Mouse (Mus musculus): ENCODE results near the gene Fcamr.

Fcamr gene

DNA sequence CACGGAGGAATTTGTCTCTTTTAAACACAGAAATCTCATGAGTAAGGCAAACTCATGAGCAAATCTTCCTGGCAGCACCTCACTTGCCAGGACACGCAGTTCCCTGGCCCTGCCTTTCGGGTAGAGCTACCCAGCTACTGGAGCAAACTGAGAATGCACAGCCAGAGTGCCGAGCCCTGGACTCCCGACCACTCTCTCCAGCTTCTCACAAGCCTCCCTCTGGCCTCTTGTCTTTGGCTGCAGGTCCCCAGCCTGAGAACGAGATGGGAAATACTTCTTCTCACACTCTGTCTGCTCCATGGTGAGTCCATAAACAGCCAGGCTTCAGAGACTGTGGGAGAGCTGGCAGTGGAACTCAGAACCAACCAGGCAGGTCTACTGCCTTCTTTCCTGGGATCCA lies 2.3 kb downstream of the Fcamr start:
- DNase-seq (ENCODE audit: low spot score) = peak; percentile 62

DNA sequence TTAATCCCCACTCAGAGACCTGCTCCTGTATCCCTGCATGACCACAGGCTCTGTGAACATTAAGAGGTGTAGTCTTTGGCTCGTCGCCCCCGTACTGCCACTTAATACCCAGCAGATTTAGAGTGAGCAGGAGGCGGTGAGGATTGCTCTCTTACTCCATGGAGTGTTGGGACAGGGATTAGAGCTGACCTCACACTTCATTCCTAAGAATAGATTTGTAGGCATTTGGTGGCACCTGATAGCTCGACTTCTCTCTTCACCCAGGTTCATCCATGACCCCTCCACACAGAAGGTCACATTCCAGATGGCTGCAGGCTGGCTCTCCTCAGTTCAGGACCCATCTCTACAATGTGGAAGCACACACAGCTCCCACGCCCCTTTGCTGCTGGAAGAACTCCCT lies 3.6 kb downstream of the Fcamr start:
- DNase-seq (ENCODE audit: low spot score) = no peak

DNA sequence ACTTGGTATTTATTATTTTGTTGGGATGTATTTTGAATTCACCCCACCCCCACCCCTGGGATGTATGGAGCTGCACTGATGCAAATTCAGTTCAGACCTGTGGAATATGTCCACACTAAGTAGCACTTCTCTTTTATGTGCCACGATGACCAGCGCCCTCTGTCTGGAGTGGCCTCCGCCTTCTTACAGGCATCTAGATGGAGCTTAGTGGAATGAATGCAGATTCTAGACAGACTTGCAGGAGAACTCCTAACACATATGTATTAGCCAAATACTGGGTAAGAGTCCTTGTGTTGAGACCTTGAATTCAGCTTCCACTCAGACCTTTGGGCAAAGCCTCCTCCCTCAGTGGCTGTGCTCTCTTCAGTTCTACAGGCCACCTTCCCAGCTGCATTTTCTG lies 10.2 kb downstream of the Fcamr start:
- no peak for DNase-seq (ENCODE audit: low spot score)

DNA sequence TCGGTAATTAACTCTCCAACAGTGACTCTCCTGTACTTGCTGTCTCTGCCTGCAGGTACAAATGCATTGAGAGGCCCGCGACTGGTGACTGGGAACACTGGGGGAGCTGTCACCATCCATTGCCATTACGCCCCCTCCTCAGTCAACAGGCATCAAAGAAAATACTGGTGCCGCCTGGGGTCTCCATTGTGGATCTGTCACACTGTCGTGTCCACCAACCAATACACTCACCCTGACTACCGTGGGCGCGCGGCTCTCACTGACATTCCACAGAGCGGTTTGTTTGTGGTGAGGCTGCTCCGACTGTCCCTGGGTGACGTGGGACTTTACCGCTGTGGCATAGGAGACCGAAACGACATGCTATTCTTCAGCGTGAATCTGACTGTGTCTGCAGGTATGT lies 10.6 kb downstream of the Fcamr start:
- no peak for DNase-seq (ENCODE audit: low spot score)

DNA sequence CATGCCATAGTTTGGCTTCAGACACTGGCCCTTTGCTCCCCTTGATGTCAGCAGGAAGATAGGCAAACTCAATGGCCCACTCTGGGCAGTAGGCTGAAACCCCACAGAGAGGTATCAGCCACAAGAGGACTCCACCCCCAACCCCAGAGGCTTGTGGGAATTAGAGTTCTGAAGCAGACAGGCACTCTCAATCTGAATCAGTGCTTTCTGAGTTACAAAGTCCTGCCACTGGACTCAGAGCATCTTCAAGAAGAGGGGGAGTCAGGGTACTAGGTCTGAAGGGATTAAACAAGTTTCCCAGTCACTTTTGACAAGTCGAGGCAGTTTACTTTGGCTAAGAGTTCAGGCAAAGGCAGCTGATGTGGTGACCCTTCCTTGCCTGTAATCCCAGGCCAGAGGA lies 19.0 kb downstream of the Fcamr start:
- no peak for DNase-seq (ENCODE audit: low spot score)

DNA sequence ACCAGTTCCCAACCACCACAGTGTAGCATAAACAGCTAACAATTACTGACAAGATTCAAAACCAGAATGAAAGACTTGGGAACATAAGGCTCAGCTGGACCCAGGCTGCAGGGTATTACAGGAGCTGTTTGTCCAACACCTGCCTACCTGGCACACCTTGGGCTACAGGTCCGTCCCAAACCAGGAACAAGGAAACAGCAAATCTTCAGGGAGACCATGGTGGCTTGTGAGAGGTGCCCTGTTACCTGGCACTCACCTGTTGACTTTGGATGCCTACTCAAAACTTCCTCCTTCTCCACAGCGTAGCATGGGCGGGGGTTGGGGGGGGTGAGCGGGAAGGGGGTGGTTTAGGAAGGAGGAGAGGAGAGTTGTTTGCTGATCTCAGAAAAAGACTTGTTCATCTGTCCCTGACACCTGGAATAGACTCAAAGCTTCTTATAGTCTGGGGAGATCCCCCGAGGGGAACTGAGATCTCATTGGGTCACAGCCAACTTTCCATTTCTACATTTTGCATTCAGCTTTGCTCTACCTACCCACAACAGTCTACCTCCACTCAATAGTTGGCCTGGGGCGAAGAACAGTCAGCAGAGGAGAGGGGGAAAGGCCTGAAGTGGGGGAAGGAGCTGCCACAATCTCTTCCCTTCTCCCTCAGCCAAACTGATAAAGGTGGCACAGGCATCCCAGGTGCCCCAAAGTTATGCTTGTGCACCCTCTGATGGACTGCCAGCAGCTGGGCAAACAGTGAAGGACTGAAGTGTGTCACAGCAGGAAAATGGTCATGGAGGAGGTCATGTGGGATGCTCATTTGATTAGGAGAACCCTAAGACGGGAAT lies 19.8 kb downstream of the Fcamr start:
- peak; percentile 13 for DNase-seq (ENCODE audit: low spot score)

DNA sequence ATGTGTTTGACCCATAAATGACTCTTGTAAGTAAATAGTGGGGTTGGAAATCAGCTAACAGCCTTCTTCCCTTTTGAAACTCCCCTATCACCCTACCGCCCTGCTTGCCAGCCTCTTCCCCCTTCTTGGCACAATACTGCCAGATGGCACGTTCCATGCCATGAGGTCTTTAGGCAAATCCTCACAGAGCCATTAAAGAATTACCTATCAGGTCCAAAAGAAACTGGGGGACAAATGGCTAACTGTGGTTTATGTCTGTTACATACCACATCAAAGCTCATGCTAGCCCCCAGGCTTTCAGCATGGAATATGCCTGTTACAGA lies 20.4 kb downstream of the Fcamr start:
- no peak for DNase-seq (ENCODE audit: low spot score)

DNA sequence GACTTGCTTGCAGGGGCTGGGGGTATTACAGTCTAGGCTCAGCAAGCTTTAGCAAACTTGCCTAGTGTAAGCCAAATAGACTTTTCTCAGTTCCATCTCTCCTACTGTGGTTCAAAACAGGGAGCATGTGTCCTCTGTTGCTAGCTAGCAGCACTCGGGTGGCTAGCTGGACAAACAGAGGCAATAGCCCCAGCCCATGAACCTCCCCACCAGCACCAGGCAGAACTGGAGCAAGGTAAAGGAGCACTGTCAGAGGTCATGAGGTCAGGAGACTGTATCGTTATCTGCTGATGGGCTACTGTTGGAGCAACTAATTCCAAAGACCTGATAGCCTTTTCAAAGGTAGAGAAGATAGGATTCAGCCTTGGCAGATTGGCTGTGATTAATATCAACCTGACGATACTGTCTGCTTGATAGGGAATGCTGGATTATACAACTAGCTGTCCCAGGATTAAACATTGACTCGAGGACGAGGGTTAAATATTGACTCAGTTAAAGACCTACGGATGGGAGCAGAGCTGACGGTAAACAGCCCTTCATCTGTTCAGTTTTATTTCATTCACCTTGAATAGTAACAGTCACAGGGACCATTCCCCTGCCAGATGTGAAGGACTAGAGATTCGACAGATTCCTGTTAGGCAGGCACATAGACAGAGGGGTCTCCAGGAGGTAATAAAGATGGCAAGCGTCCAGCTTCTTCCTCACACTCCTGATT lies 21.4 kb downstream of the Fcamr start:
- DNase-seq (ENCODE audit: low spot score) = no peak

DNA sequence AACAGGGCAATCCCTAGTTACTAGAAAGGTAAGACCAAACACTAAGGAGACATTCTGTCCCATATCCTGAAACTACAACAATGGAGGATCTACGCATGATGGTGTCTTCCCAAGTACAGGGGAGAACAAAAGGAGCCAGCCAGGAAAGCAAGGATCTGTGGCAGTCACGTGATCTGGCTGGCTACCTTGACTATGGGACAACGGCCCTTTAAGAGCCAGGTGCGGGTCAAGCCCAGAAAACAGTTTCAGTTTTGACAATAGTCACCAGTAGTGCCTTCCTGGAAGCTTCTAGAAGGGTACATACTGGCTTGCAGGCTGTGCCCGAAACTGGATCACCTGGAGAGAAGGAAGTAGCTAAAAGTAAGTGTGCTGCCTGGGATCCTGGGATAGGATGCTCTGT lies 25.7 kb downstream of the Fcamr start, which contains the start of gene Pigr:
TSS of gene Pigr (plus strand) at position 237 of the 400 bp plus-strand sequence.
- no peak for DNase-seq (ENCODE audit: low spot score)

DNA sequence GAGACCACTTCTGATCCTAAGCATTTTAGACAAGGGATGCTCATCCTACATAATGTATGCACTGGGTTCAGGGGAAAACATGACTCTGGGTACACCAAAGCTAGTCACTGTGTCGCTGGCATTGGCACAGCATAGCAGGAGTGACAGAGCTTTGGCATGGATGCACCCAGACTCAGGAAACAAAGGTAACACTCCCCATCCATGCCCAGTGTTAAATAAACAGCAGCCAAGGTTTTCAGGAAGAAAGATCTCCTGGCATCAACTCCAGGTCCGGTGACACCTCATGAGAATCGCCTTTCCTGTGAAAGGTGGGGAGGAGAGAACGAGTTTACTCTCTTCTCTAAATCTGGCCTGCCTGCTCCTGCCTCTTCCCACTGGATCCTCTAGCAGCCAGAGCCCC lies 28.0 kb downstream of the Fcamr start:
- no peak for DNase-seq (ENCODE audit: low spot score)

DNA sequence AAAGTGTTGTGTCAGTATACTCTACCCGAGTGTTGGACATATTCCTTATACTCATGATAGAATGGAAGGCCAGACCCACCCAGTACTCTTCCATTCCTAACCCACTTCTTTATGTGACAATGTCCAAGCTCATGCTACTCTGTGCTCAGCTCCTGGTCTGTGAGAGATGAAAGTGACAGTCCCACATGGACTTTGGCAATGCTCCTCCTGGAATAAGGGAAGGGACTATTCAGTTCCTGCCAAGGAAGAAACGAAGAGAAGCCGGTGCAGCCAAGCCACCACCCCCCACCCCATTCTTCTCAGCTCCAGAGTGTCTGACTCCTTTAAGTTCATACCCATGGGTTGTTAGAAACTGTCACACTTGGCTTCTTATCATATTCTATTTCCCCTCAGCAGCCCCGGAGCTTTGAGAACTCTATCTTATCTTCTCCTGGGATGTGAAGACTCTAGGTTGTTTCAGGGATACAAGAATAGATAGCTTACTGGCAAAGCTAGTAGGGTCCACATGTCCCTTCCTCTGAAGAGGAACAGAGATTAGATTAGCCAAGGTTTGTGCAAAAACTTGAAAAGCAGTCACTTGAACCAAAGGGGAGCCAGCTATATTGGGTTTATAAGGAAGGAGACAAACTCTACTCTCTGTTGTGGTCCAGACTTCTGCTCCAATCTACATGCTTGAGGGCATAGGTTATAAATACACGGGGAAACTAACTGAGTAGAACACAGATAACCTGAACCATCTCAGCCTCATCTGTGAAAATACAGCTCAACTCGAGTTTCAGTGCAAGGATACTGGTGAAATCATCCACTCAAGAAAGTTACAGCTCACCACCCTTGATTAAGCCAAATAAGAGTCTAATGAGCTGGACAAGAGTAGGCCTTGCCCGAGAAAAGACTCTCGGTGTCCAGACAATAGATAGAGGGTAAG lies 29.5 kb downstream of the Fcamr start:
- DNase-seq (ENCODE audit: low spot score) = no peak

DNA sequence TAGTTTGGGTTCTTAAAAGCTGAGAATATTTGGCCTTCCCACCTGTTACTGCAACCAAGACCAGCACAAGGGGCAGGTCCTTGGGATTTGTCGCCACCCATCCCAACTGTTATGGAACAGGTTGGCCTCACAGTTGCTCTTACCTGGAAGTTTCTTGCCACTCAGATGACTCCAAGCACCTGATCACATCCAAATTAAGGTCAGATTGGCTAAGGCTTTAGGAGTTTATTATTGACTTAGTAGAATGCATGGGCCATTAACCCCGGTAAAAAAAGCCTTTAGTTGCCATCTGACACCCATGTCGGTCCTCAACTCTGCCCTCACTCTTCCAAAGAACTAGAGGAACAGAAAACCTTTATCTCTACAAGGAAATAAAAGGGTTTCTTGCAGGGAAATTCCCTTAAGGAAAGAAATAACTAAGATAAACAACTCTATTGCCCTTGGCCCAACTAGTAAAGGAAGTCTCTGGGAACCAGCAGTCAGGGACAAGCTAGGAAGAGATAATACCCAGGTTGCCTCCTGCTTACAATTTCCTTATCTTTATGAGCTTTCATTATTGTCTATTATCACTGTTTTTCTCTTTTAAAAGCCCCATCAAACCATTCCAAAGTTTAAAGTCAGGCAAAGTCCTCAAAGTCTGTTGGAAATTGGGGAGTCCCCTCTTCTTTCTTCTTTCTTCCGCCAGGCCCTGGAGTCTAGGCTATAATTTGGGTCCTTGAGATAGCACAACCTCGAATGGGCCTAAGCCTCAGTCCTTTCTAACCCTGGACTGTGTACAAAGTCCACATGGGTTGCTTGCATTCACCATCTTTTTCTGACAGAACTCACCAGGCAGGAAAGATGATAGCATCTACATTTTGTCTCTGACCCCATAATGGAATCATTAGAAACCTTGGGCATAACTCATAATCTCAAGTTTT lies 31.8 kb downstream of the Fcamr start:
- DNase-seq (ENCODE audit: low spot score) = no peak

DNA sequence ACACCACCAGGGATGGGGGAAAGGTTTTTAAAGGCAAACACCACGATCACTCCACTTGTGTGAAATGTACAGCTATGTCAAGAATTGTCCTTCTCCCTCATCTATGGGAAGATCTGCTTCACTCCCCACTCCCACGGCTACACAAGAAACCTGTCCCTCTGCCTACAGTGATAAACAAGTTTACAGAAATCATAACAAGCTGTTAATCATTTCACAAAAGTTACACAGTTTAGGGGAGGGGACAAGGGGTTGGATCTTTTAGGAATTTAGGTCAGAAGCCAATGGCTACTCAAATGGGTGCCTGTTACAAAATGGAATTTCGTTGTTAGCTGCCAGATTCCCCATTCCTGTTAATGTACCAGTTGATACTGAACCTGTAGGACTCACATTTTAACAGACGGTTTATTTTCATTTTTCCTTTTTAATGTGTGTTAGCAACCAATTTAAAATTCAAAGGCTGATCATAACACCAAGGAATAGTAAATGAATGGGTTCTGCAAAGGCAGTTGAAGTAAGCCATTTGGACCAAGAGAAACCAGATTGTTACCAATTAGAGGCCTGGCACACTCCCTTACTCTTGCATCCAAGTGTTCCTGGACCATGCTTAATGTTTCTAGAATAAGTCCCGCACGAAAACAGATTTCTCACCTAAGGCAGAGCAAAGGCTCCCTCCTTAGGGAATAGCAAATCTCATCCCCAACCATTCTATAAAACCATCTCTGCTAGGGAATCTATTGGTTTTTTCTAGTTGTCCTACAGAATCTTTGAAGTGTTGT lies 34.6 kb downstream of the Fcamr start:
- no peak for DNase-seq (ENCODE audit: low spot score)

DNA sequence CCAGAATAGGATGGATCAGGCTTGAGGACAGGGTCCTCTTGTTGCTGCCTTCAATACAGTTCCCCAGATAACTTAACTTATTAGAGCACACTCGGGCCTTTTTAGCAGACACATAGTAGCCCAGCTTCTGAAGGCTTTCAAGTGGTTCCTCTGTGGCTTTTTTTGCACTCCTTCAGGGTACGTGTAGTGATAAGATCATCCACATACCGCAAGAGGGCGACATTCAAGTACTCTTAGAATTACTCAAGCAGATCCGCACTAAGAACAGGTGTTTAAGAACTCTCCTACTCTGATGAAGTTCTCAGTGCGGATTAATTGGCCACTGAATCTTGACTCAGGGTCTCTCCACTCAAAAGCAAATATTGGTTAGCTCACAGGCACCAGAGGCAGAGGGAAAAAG lies 37.6 kb downstream of the Fcamr start:
- peak; percentile 23 for DNase-seq (ENCODE audit: low spot score)

DNA sequence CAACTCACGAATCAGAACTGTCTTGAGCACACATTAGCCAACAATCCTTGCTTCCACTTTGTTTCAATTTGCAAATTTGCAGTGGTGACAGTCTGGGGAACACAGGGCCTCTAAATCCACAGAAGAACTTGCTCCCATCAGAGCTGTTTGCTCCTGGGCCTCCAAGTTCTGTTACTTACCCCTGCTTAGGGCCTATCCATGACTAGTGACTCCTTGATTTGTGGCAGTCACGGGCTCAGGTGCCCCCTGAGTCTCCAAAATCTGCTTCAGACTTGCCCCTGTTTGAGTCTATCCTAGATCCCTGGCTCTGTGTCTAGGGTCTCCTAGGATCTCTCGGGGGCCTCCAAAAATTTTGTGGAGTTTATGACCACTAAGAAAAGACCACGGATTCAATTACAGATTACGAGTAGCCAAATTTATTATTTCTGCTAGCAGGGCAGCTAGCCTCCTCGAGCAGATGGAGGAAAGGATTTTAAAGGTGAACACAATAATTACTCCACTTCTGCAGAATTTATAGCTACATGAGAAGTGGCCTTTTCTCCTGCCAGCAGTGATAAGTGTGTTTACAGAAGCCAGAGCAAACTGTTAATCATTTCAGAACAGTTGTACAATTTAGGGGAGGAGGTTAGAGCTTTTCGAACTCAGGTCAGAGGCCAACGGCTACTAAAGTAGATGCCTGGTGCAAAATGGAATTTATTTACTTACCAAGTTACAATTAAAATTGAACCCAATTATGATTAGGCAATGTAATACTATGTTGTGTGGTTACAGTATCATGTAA lies 40.1 kb downstream of the Fcamr start:
- no peak for DNase-seq (ENCODE audit: low spot score)

DNA sequence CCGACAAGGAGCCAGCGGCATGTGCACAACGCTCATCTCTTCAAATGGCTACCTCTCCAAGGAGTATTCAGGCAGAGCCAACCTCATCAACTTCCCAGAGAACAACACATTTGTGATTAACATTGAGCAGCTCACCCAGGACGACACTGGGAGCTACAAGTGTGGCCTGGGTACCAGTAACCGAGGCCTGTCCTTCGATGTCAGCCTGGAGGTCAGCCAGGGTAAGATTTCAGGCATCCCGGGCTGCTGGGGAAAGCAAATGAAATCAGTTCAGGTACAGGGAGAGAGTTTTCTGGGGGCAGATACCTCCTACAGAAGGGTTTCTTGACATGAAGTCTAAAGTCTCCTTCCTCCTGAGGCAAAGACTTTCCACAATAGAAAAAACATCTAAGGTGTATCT lies 40.9 kb downstream of the Fcamr start:
- DNase-seq (ENCODE audit: low spot score) = no peak

DNA sequence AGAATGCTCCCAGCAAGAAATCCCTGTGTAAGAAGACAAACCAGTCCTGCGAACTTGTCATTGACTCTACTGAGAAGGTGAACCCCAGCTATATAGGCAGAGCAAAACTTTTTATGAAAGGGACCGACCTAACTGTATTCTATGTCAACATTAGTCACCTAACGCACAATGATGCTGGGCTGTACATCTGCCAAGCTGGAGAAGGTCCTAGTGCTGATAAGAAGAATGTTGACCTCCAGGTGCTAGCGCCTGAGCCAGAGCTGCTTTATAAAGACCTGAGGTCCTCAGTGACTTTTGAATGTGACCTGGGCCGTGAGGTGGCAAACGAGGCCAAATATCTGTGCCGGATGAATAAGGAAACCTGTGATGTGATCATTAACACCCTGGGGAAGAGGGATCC lies 43.8 kb downstream of the Fcamr start:
- DNase-seq (ENCODE audit: low spot score) = no peak

DNA sequence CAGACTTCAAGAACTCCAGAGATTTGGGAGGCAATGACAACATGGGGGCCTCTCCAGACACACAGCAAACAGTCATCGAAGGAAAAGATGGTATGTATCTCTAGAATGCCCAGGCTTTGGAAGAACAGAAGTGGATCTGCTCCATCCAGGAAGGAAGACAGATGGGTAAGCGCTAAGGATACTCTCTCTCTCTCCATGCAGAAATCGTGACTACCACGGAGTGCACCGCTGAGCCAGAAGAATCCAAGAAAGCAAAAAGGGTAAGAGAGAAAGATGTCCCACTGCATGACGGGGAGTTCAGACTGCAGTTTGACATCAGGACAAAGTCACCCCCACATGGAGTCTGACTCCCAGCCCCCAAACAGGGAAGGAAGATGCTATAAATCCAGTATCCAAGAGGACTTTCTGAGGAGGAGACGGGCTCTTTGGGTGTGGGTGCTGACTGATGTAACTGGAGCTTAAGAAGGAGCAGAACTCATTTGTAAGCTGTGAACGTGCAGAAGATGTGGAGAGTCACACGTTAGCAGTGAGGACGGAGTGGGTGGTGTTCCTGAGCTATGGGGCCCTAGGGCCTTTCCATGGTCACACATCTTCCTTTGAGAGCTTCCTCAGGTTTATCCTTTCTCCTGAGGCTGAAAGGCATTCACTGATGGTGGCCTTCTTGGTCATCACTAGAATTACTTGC lies 49.0 kb downstream of the Fcamr start:
- no peak for DNase-seq (ENCODE audit: low spot score)

DNA sequence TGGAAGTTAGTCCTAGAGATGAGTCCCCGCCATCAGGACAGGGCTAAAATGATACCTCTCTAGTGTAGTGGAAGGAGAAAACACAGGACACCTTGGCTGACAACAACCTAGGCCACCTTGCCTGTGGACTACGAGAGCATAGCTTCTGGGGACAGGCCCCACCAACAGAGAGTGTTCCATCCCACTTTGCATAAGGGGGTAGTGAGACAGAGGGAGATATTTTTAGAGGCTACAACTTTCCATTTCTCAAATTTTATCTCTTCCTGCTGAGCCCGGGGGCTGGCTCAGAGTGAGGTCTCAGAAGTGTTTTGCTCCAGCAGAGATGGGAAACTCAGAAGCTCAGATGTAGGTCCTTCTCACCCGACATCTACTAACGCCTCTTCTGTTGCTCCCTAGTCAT lies 49.7 kb downstream of the Fcamr start:
- DNase-seq (ENCODE audit: low spot score) = no peak

Data from urinary bladder, postnatal 14 days (tissue).